8 mouse cellular contexts compared by ENCODE assay signal in genomic region chr14:76791811-76792571, GRCm38 (mm10).
DNase-seq lines count a peak whose midpoint lies in the region; ATAC-seq lines count a peak whose summit lies in the region.

No protein-coding gene starts in this region.

- peaks cover 21% of the 10 kb centered on the region for H3K4me1 ChIP-seq in embryonic facial prominence, embryonic 15.5 days
- peaks cover 22% of the 10 kb centered on the region for H3K4me1 ChIP-seq in neural tube, embryonic 13.5 days (replicated peaks)

- H3K4me2 ChIP-seq in embryonic facial prominence, embryonic 15.5 days (replicated peaks) = no peak overlapping the region
- no peak overlapping the region for H3K4me2 ChIP-seq in neural tube, embryonic 13.5 days

- peak; percentile 22 for DNase-seq in urinary bladder, postnatal 14 days (ENCODE audit: low spot score)
- no peak for DNase-seq in urinary bladder, postnatal 4 days (ENCODE audit: low spot score in 2 of 2)
- peak; percentile 48 to 64 for DNase-seq in layer of hippocampus, postnatal 10 days (ENCODE audit: low spot score in 2 of 2)
- DNase-seq in adrenal gland, postnatal 14 days = no peak
- no peak for DNase-seq in spleen, postnatal 36 days (ENCODE audit: low spot score in 2 of 2)
- DNase-seq in thymus, postnatal 10 days (ENCODE audit: low spot score in 2 of 2) = no peak

- no peaks in the 10 kb centered on the region for H3K9me3 ChIP-seq in embryonic facial prominence, embryonic 15.5 days (replicated peaks)
- no peaks in the 10 kb centered on the region for H3K9me3 ChIP-seq in neural tube, embryonic 13.5 days

- H3K9ac ChIP-seq in embryonic facial prominence, embryonic 15.5 days = no peak overlapping the region
- peak overlapping the region; percentile 12; the same call in 1 of the 2 replicates for H3K9ac ChIP-seq in neural tube, embryonic 13.5 days

- H3K36me3 ChIP-seq in embryonic facial prominence, embryonic 15.5 days = no peaks in the 10 kb centered on the region
- H3K36me3 ChIP-seq in neural tube, embryonic 13.5 days = no peaks in the 10 kb centered on the region

- H3K27me3 ChIP-seq in embryonic facial prominence, embryonic 15.5 days = no peaks in the 10 kb centered on the region
- no peaks in the 10 kb centered on the region for H3K27me3 ChIP-seq in neural tube, embryonic 13.5 days

- peak overlapping the region; percentile 58 for H3K27ac ChIP-seq in embryonic facial prominence, embryonic 15.5 days (replicated peaks)
- peak overlapping the region; percentile 70 for H3K27ac ChIP-seq in neural tube, embryonic 13.5 days (replicated peaks)

- 17% methylated on average over 6 of the region's 6 CpGs for WGBS in embryonic facial prominence, embryonic 15.5 days
- 22% methylated on average over 6 of the region's 6 CpGs for WGBS in neural tube, embryonic 13.5 days

- ATAC-seq in embryonic facial prominence, embryonic 15.5 days (ENCODE audit: insufficient number of reproducible peaks, low FRiP score, low TSS enrichment, low read depth) = peak; percentile 54; the same call in 1 of the 2 replicates
- peak; percentile 53 for ATAC-seq in neural tube, embryonic 13.5 days (ENCODE audit: low read depth)

- no peak overlapping the region for H3K4me3 ChIP-seq in embryonic facial prominence, embryonic 15.5 days (replicated peaks)
- H3K4me3 ChIP-seq in neural tube, embryonic 13.5 days = no peak overlapping the region

Comparison
In these comparisons a context has a peak if more than half of its experiments do, and no peak if none do; other contexts are left out.
1. DNase-seq: peak in urinary bladder, postnatal 14 days (single experiment) and layer of hippocampus, postnatal 10 days (2 of 2); none in urinary bladder, postnatal 4 days (0 of 2), adrenal gland, postnatal 14 days (single experiment), spleen, postnatal 36 days (0 of 2) and thymus, postnatal 10 days (0 of 2).